Mouse (Mus musculus) myocyte (in vitro differentiated cells): ENCODE data around the gene Mroh8. TPM values are rescaled to one million over a fixed set of nuclear protein-coding genes. Genes with fewer than 3 reads are reported as not detected.

ENCODE experiments used
- H3K27me3 ChIP-seq: one replicate; pipeline ENCODE4 v1.6.1; 2011; ENCODE audit not compliant: control insufficient read depth, insufficient read depth, insufficient read length
- H3K36me3 ChIP-seq: one replicate; pipeline ENCODE4 v1.6.1; 2011; ENCODE audit not compliant: control insufficient read depth, insufficient read depth
- H3K4me2 ChIP-seq: one replicate; pipeline ENCODE4 v1.6.1; 2011; ENCODE audit warnings: low read depth, control low read depth
- H3K4me3 ChIP-seq: one replicate; pipeline ENCODE4 v1.5.1; 2011; ENCODE audit warnings: mild to moderate bottlenecking, control low read depth, moderate library complexity
- H3K79me2 ChIP-seq: one replicate; pipeline ENCODE4 v1.6.1; 2011; ENCODE audit not compliant: control insufficient read depth, insufficient read depth
- H3ac ChIP-seq: one replicate; pipeline ENCODE4 v1.6.1; 2011; ENCODE audit not compliant: control insufficient read depth, insufficient read length
- CEBPB ChIP-seq: IDR thresholded peaks from 2 replicates; pipeline ENCODE4 v1.6.1; 2011; ENCODE audit warnings: mild to moderate bottlenecking, moderate library complexity; ENCODE audit not compliant: poor library complexity, insufficient read depth, severe bottlenecking
- E2F4 ChIP-seq: IDR thresholded peaks from one replicate; pipeline ENCODE4 v1.6.1; 2011; ENCODE audit warnings: mild to moderate bottlenecking, control low read depth, moderate library complexity; ENCODE audit not compliant: insufficient read depth
- MAX ChIP-seq: IDR thresholded peaks from one replicate; pipeline ENCODE4 v1.6.1; 2011; ENCODE audit warnings: low read depth, mild to moderate bottlenecking, control low read depth
- MYOD1 ChIP-seq, 3 experiments: IDR thresholded peaks; one replicate each; pipeline ENCODE4 v1.6.1; 2011; ENCODE audit warnings: control low read depth in 2 of 3, low read depth in 2 of 3, mild to moderate bottlenecking in 2 of 3, moderate library complexity in 1 of 3; ENCODE audit not compliant: insufficient read length in 2 of 3, control insufficient read depth in 1 of 3
- MYOG ChIP-seq, 3 experiments: IDR thresholded peaks; one replicate each; pipeline ENCODE4 v1.6.1; 2011; ENCODE audit warnings: control low read depth in 2 of 3, low read depth in 2 of 3, mild to moderate bottlenecking in 2 of 3; ENCODE audit not compliant: insufficient read length in 2 of 3, control insufficient read depth in 1 of 3, insufficient read depth in 1 of 3
- POLR2A ChIP-seq: IDR thresholded peaks from one replicate; pipeline ENCODE4 v1.6.1; 2011; ENCODE audit warnings: low read depth, mild to moderate bottlenecking, control low read depth, moderate library complexity; ENCODE audit not compliant: insufficient read length
- POLR2AphosphoS2 ChIP-seq: IDR thresholded peaks from one replicate; pipeline ENCODE4 v1.6.1; 2011; ENCODE audit warnings: low read depth, control low read depth; ENCODE audit not compliant: insufficient read length
- REST ChIP-seq: IDR thresholded peaks from one replicate; pipeline ENCODE4 v1.6.1; 2011; ENCODE audit warnings: mild to moderate bottlenecking, control low read depth, moderate library complexity; ENCODE audit not compliant: insufficient read depth, insufficient read length
- SRF ChIP-seq: IDR thresholded peaks from one replicate; pipeline ENCODE4 v1.6.1; 2011; ENCODE audit warnings: low read depth; ENCODE audit not compliant: control insufficient read depth, insufficient read length
- TCF12 ChIP-seq: IDR thresholded peaks from one replicate; pipeline ENCODE4 v1.6.1; 2011; ENCODE audit warnings: mild to moderate bottlenecking, control low read depth; ENCODE audit not compliant: poor library complexity, insufficient read depth, severe bottlenecking
- TCF3 ChIP-seq: IDR thresholded peaks from one replicate; pipeline ENCODE4 v1.6.1; 2011; ENCODE audit warnings: low read depth, control low read depth; ENCODE audit not compliant: insufficient read length
- USF1 ChIP-seq: IDR thresholded peaks from one replicate; pipeline ENCODE4 v1.6.1; 2011; ENCODE audit warnings: low read depth, mild to moderate bottlenecking, control low read depth, moderate library complexity
- polyA plus RNA-seq: library from polyadenylated mRNA; unstranded; fragments of >200 nt; fragmentation: generic; extraction: Trizol; gene quantifications from one replicate; pipeline ENCODE4 v1.2.1, GENCODE M21; 2012; ENCODE audit warnings: missing spikeins

Mroh8 gene
- polyA plus RNA-seq, 1 experiment = 0.10 TPM

- Histone ChIP-seq H3K27me3 (no peaks in the 10 kb centered on the region), H3K36me3 (peaks cover 61% of the 10 kb centered on the region), H3K4me2 (no peak overlapping the region), H3K79me2 (no peaks in the 10 kb centered on the region), H3K4me3 (no peak overlapping the region), H3ac (no peak overlapping the region)
- TF ChIP-seq TCF3 = no peak
Measured at GRCm38 (mm10) chr2:157306091-157307032, 27.0 kb upstream of the Mroh8 start.

DNA sequence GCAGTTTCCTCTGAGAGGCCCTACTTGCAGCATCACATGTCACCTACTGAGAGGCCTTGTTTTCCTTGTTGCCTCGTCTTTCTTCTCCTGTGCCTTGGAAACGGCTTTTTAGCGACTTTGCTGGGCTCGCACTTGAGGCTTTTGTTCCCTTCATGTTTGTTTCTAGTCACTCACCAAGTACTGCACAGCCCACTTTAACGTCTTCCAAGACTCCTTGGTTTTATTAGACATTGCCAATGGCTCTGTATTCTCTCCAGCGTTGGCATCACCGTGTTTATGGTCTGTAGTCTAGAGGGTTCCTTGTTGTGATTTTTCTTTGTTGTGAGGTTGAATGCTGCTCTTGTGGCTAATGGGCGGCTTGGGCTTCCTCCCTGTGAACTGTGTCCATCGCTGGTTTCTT, 23.7 kb upstream of the Mroh8 start:
- H3ac ChIP-seq = no peak overlapping the region
- H3K79me2 ChIP-seq = no peaks in the 10 kb centered on the region
- H3K36me3 ChIP-seq = peaks cover 64% of the 10 kb centered on the region
- no peak overlapping the region for H3K4me2 ChIP-seq
- H3K4me3 ChIP-seq = no peak overlapping the region
- no peaks in the 10 kb centered on the region for H3K27me3 ChIP-seq
- TF ChIP-seq POLR2AphosphoS2 (no peak), MAX (no peak), MYOG (IDR thresholded peaks at IDR 0.05; ENCODE audit: control insufficient read depth in 1 of 3, insufficient read depth in 1 of 3, insufficient read length in 2 of 3, low read depth in 2 of 3) (no peak), POLR2A (no peak), MYOD1 (IDR thresholded peaks at IDR 0.05; ENCODE audit: control insufficient read depth in 1 of 3, insufficient read length in 2 of 3, low read depth in 2 of 3) (no peak), TCF3 (no peak), E2F4 (no peak), CEBPB (no peak), TCF12 (no peak), SRF (no peak), REST (no peak), USF1 (no peak)

GRCm38 (mm10) chr2:157300051-157300450, 20.7 kb upstream of the Mroh8 start:
- H3K4me3 ChIP-seq = no peak overlapping the region
- H3K79me2 ChIP-seq = no peaks in the 10 kb centered on the region
- no peak overlapping the region for H3K4me2 ChIP-seq
- no peaks in the 10 kb centered on the region for H3K27me3 ChIP-seq
- peaks cover 62% of the 10 kb centered on the region for H3K36me3 ChIP-seq
- H3ac ChIP-seq = no peak overlapping the region
- no peak for TF ChIP-seq MYOD1 (IDR thresholded peaks at IDR 0.05; ENCODE audit: control insufficient read depth in 1 of 3, insufficient read length in 2 of 3, low read depth in 2 of 3)
- no peak for TF ChIP-seq TCF3
- no peak for TF ChIP-seq SRF
- TF ChIP-seq REST = no peak
- TF ChIP-seq E2F4 = no peak
- no peak for TF ChIP-seq CEBPB
- no peak for TF ChIP-seq MAX
- TF ChIP-seq TCF12 = no peak
- no peak for TF ChIP-seq MYOG (IDR thresholded peaks at IDR 0.05; ENCODE audit: control insufficient read depth in 1 of 3, insufficient read depth in 1 of 3, insufficient read length in 2 of 3, low read depth in 2 of 3)

- Histone ChIP-seq H3K4me3 (no peak overlapping the region), H3K4me2 (no peak overlapping the region), H3K27me3 (no peaks in the 10 kb centered on the region), H3K36me3 (peaks cover 54% of the 10 kb centered on the region), H3ac (no peak overlapping the region), H3K79me2 (no peaks in the 10 kb centered on the region)
- TF ChIP-seq TCF3 (no peak), POLR2A (no peak), TCF12 (no peak), REST (no peak), POLR2AphosphoS2 (no peak), MYOD1 (IDR thresholded peaks at IDR 0.05; ENCODE audit: control insufficient read depth in 1 of 3, insufficient read length in 2 of 3, low read depth in 2 of 3) (no peak), MAX (no peak), SRF (no peak), USF1 (no peak), MYOG (IDR thresholded peaks at IDR 0.05; ENCODE audit: control insufficient read depth in 1 of 3, insufficient read depth in 1 of 3, insufficient read length in 2 of 3, low read depth in 2 of 3) (no peak), E2F4 (no peak), CEBPB (no peak)
Measured at GRCm38 (mm10) chr2:157296105-157296689, 16.8 kb upstream of the Mroh8 start.

- H3K27me3 ChIP-seq = no peaks in the 10 kb centered on the region
- H3K4me3 ChIP-seq = no peak overlapping the region
- H3K36me3 ChIP-seq = peaks cover 43% of the 10 kb centered on the region
- H3K79me2 ChIP-seq = peaks cover 9% of the 10 kb centered on the region
- H3K4me2 ChIP-seq = no peak overlapping the region
- TF ChIP-seq E2F4 = no peak
- no peak for TF ChIP-seq POLR2A
- no peak overlapping the region for H3ac ChIP-seq
Measured at GRCm38 (mm10) chr2:157292093-157292492, 12.7 kb upstream of the Mroh8 start.
